Mouse (Mus musculus) naive thymus-derived CD4-positive, alpha-beta T cell, adult 2 months (primary cell): ENCODE measurements around the gene Pitpnc1.
A peak's percentile ranks its signal among the peaks of the same experiment; 100 is the strongest.

Source experiments
- DNase-seq: peaks from one replicate; pipeline ENCODE4 v3.0.0-alpha.2; 2011; ENCODE audit warnings: low read depth

Pitpnc1 gene

GRCm38 (mm10) chr11:107373154-107373553 lies 97.3 kb downstream of the Pitpnc1 start:
- DNase-seq = no peak

- DNase-seq = no peak
These were observed 97.8 kb downstream of the Pitpnc1 start for GRCm38 (mm10) chr11:107372688-107373087.

- no peak for DNase-seq
These were observed 100.0 kb downstream of the Pitpnc1 start for GRCm38 (mm10) chr11:107370476-107370875.

- DNase-seq = no peak
These were observed 100.8 kb downstream of the Pitpnc1 start for GRCm38 (mm10) chr11:107369661-107370060.

GRCm38 (mm10) chr11:107365938-107366712 lies 104.4 kb downstream of the Pitpnc1 start:
- no peak for DNase-seq

GRCm38 (mm10) chr11:107358695-107359094 lies 111.8 kb downstream of the Pitpnc1 start:
- DNase-seq = no peak

- no peak for DNase-seq
These were observed 114.3 kb downstream of the Pitpnc1 start for GRCm38 (mm10) chr11:107356224-107356623.

GRCm38 (mm10) chr11:107355526-107355925 lies 115.0 kb downstream of the Pitpnc1 start:
- DNase-seq = no peak

GRCm38 (mm10) chr11:107354499-107355143 lies 115.9 kb downstream of the Pitpnc1 start:
- no peak for DNase-seq

GRCm38 (mm10) chr11:107352596-107352995 lies 117.9 kb downstream of the Pitpnc1 start:
- DNase-seq = no peak

GRCm38 (mm10) chr11:107349756-107350155 lies 120.7 kb downstream of the Pitpnc1 start:
- DNase-seq = no peak

- no peak for DNase-seq
These were observed 127.5 kb downstream of the Pitpnc1 start for GRCm38 (mm10) chr11:107343031-107343430.

- no peak for DNase-seq
These were observed 128.1 kb downstream of the Pitpnc1 start for GRCm38 (mm10) chr11:107342432-107342831.

GRCm38 (mm10) chr11:107341293-107341692 lies 129.2 kb downstream of the Pitpnc1 start:
- DNase-seq = no peak

GRCm38 (mm10) chr11:107340793-107341192 lies 129.7 kb downstream of the Pitpnc1 start:
- DNase-seq = no peak

- DNase-seq = no peak
These were observed 131.2 kb downstream of the Pitpnc1 start for GRCm38 (mm10) chr11:107339224-107339805.

GRCm38 (mm10) chr11:107337391-107338148 lies 132.9 kb downstream of the Pitpnc1 start:
- no peak for DNase-seq

GRCm38 (mm10) chr11:107335756-107336155 lies 134.7 kb downstream of the Pitpnc1 start:
- DNase-seq = no peak

- no peak for DNase-seq
These were observed 135.5 kb downstream of the Pitpnc1 start for GRCm38 (mm10) chr11:107334849-107335484.

GRCm38 (mm10) chr11:107332905-107333304 lies 137.6 kb downstream of the Pitpnc1 start:
- peak; percentile 54 for DNase-seq

GRCm38 (mm10) chr11:107332332-107332731 lies 138.2 kb downstream of the Pitpnc1 start:
- no peak for DNase-seq

- DNase-seq = no peak
These were observed 139.1 kb downstream of the Pitpnc1 start for GRCm38 (mm10) chr11:107331425-107331824.
